Mouse (Mus musculus): ENCODE measurements at regions not wholly inside any gene's neighbourhood (a gene's known extent, or its start where the extent isn't known, plus 50 kb on each side); places are given as distances from the start of the nearest gene placed in this dataset.
"Not testable (repeated sequence)": the region's sequence is repeated elsewhere in the genome, so short reads cannot be mapped to it uniquely, and the experiment has no call there.

- H3K4me3 ChIP-seq (ENCODE audit: low read depth, low read length), result no peak overlapping the region
- H3K9me3 ChIP-seq (replicated peaks; ENCODE audit: control insufficient read depth, low read length), result no peaks in the 10 kb centered on the region
- no peak overlapping the region for H3K4me2 ChIP-seq (ENCODE audit: low read depth, low read length)
- H3K4me1 ChIP-seq (ENCODE audit: control insufficient read depth, insufficient read depth), result no peaks in the 10 kb centered on the region
- H3K9ac ChIP-seq (replicated peaks; ENCODE audit: low read depth, low read length), result no peak overlapping the region
- no peak overlapping the region for H3K27ac ChIP-seq (ENCODE audit: low read depth)
- no peak for TF ChIP-seq EP300 (IDR thresholded peaks at IDR 0.05; ENCODE audit: low read depth)
- no peak for TF ChIP-seq CTCF (IDR thresholded peaks at IDR 0.05; ENCODE audit: low read depth)
- 30% methylated on average over 4 of the region's 4 CpGs for WGBS
- no peaks in the 10 kb centered on the region for H3K27me3 ChIP-seq (ENCODE audit: control insufficient read depth, insufficient read depth, low read length)
- ATAC-seq (ENCODE audit: insufficient read depth, low read depth), result peak; percentile 53; the same call in 1 of the 2 replicates
- DNase-seq (ENCODE audit: low spot score), result peak; percentile 15
- H3K36me3 ChIP-seq (replicated peaks; ENCODE audit: control insufficient read depth, insufficient read depth, low read length), result no peaks in the 10 kb centered on the region
Observed at GRCm38 (mm10) chr16:42517321-42517720, 176.9 kb upstream of the Gap43 start.

- ATAC-seq (ENCODE audit: insufficient read depth, low read depth), result no peak
- Histone ChIP-seq H3K36me3 (replicated peaks; ENCODE audit: control insufficient read depth, insufficient read depth, low read length) (no peaks in the 10 kb centered on the region), H3K9ac (replicated peaks; ENCODE audit: low read depth, low read length) (no peak overlapping the region), H3K4me1 (ENCODE audit: control insufficient read depth, insufficient read depth) (no peaks in the 10 kb centered on the region), H3K27ac (ENCODE audit: low read depth) (no peak overlapping the region), H3K9me3 (replicated peaks; ENCODE audit: control insufficient read depth, low read length) (no peaks in the 10 kb centered on the region), H3K4me3 (ENCODE audit: low read depth, low read length) (no peak overlapping the region), H3K27me3 (ENCODE audit: control insufficient read depth, insufficient read depth, low read length) (no peaks in the 10 kb centered on the region), H3K4me2 (ENCODE audit: low read depth, low read length) (no peak overlapping the region)
- no peak for TF ChIP-seq CTCF (IDR thresholded peaks at IDR 0.05; ENCODE audit: low read depth)
- TF ChIP-seq EP300 (IDR thresholded peaks at IDR 0.05; ENCODE audit: low read depth), result no peak
- WGBS, result 84% methylated on average over 3 of the region's 3 CpGs
- DNase-seq (ENCODE audit: low spot score), result no peak
Observed at GRCm38 (mm10) chr16:42515929-42516328, 175.5 kb upstream of the Gap43 start.

GRCm38 (mm10) chr16:42505107-42505506 lies 164.7 kb upstream of the Gap43 start:
- Histone ChIP-seq H3K27ac (ENCODE audit: low read depth) (no peak overlapping the region), H3K9ac (replicated peaks; ENCODE audit: low read depth, low read length) (no peak overlapping the region), H3K27me3 (ENCODE audit: control insufficient read depth, insufficient read depth, low read length) (no peaks in the 10 kb centered on the region), H3K4me1 (ENCODE audit: control insufficient read depth, insufficient read depth) (no peaks in the 10 kb centered on the region), H3K9me3 (replicated peaks; ENCODE audit: control insufficient read depth, low read length) (no peaks in the 10 kb centered on the region), H3K36me3 (replicated peaks; ENCODE audit: control insufficient read depth, insufficient read depth, low read length) (no peaks in the 10 kb centered on the region), H3K4me2 (ENCODE audit: low read depth, low read length) (no peak overlapping the region), H3K4me3 (ENCODE audit: low read depth, low read length) (no peak overlapping the region)
- ATAC-seq (ENCODE audit: insufficient read depth, low read depth) (no peak), DNase-seq (ENCODE audit: low spot score) (no peak)
- 63% methylated on average over 9 of the region's 9 CpGs for WGBS
- TF ChIP-seq EP300 (IDR thresholded peaks at IDR 0.05; ENCODE audit: low read depth) (no peak), CTCF (IDR thresholded peaks at IDR 0.05; ENCODE audit: low read depth) (no peak)

- no peak for TF ChIP-seq CTCF (IDR thresholded peaks at IDR 0.05; ENCODE audit: low read depth)
- no peak for TF ChIP-seq EP300 (IDR thresholded peaks at IDR 0.05; ENCODE audit: low read depth)
- no peak overlapping the region for H3K9ac ChIP-seq (replicated peaks; ENCODE audit: low read depth, low read length)
- no peak overlapping the region for H3K27ac ChIP-seq (ENCODE audit: low read depth)
- H3K9me3 ChIP-seq (replicated peaks; ENCODE audit: control insufficient read depth, low read length), result no peaks in the 10 kb centered on the region
- no peaks in the 10 kb centered on the region for H3K27me3 ChIP-seq (ENCODE audit: control insufficient read depth, insufficient read depth, low read length)
- no peak overlapping the region for H3K4me3 ChIP-seq (ENCODE audit: low read depth, low read length)
- no peak for DNase-seq (ENCODE audit: low spot score)
- WGBS, result 86% methylated on average over 2 of the region's 2 CpGs
- no peaks in the 10 kb centered on the region for H3K4me1 ChIP-seq (ENCODE audit: control insufficient read depth, insufficient read depth)
- no peak overlapping the region for H3K4me2 ChIP-seq (ENCODE audit: low read depth, low read length)
- no peaks in the 10 kb centered on the region for H3K36me3 ChIP-seq (replicated peaks; ENCODE audit: control insufficient read depth, insufficient read depth, low read length)
- ATAC-seq (ENCODE audit: insufficient read depth, low read depth), result no peak
Observed at GRCm38 (mm10) chr16:42501713-42502112, 161.3 kb upstream of the Gap43 start.

GRCm38 (mm10) chr16:42501109-42501508 lies 160.7 kb upstream of the Gap43 start:
- not testable (repeated sequence) for ATAC-seq (ENCODE audit: insufficient read depth, low read depth); DNase-seq (ENCODE audit: low spot score); H3K4me3 ChIP-seq (ENCODE audit: low read depth, low read length); H3K4me2 ChIP-seq (ENCODE audit: low read depth, low read length); H3K27ac ChIP-seq (ENCODE audit: low read depth); H3K4me1 ChIP-seq (ENCODE audit: control insufficient read depth, insufficient read depth); H3K27me3 ChIP-seq (ENCODE audit: control insufficient read depth, insufficient read depth, low read length); H3K9me3 ChIP-seq (replicated peaks; ENCODE audit: control insufficient read depth, low read length); H3K36me3 ChIP-seq (replicated peaks; ENCODE audit: control insufficient read depth, insufficient read depth, low read length); H3K9ac ChIP-seq (replicated peaks; ENCODE audit: low read depth, low read length)
- 38% methylated on average over 3 of the region's 3 CpGs for WGBS

- no peak overlapping the region for H3K9ac ChIP-seq (replicated peaks; ENCODE audit: low read depth, low read length)
- H3K4me1 ChIP-seq (ENCODE audit: control insufficient read depth, insufficient read depth), result no peaks in the 10 kb centered on the region
- no peaks in the 10 kb centered on the region for H3K9me3 ChIP-seq (replicated peaks; ENCODE audit: control insufficient read depth, low read length)
- 86% methylated on average over 6 of the region's 6 CpGs for WGBS
- ATAC-seq (ENCODE audit: insufficient read depth, low read depth), result no peak
- TF ChIP-seq EP300 (IDR thresholded peaks at IDR 0.05; ENCODE audit: low read depth) (no peak), CTCF (IDR thresholded peaks at IDR 0.05; ENCODE audit: low read depth) (no peak)
- H3K27ac ChIP-seq (ENCODE audit: low read depth), result no peak overlapping the region
- no peak overlapping the region for H3K4me2 ChIP-seq (ENCODE audit: low read depth, low read length)
- no peak overlapping the region for H3K4me3 ChIP-seq (ENCODE audit: low read depth, low read length)
- no peaks in the 10 kb centered on the region for H3K27me3 ChIP-seq (ENCODE audit: control insufficient read depth, insufficient read depth, low read length)
- no peak for DNase-seq (ENCODE audit: low spot score)
- no peaks in the 10 kb centered on the region for H3K36me3 ChIP-seq (replicated peaks; ENCODE audit: control insufficient read depth, insufficient read depth, low read length)
Observed at GRCm38 (mm10) chr16:42499514-42499913, 159.1 kb upstream of the Gap43 start.

All from heart, postnatal 0 days (tissue).